Mouse (Mus musculus): ENCODE measurements around the gene Ccdc65.

The Ccdc65 gene

DNA sequence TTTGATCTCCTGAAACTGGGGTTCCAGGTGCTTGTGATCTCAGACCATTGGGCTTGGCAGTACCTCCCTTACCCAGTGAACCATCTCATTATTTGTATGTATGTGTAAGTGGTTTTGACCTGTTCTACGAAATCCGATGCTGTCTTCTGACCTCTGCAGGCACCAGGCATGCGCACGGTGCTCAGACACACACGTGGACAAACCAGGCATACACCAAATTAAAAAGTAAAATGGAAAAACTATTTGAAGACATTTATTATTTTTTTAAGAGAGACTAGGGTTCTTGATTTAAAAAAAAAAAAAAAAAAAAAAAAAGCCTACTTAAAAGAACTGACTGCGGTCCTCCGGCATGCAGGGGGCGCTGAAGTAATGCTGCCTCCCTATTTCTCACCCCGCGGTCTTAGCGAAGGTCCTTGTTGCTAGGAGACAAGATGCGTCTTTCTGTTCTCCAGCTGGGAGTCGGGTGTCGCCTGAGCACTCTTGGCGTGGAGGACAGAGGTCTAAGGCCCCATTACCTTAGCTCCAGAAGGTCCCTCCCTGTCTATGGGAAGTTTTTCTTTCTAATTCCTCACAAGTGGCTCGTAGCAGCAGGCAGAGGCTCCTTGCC lies at the start of gene Ccdc65:
Gene Ccdc65 (plus strand): TSS at position 442 of the 607 bp plus-strand sequence.
- Histone ChIP-seq H3K27me3 (ENCODE audit: control insufficient read depth, insufficient read depth, low read length, poor library complexity, severe bottlenecking) (no peaks in the 10 kb centered on the region), H3K36me3 (ENCODE audit: control insufficient read depth, insufficient read depth, low read length, poor library complexity, severe bottlenecking) (no peaks in the 10 kb centered on the region)
- peak; percentile 87 for DNase-seq (ENCODE audit: low read depth, low spot score)

DNA sequence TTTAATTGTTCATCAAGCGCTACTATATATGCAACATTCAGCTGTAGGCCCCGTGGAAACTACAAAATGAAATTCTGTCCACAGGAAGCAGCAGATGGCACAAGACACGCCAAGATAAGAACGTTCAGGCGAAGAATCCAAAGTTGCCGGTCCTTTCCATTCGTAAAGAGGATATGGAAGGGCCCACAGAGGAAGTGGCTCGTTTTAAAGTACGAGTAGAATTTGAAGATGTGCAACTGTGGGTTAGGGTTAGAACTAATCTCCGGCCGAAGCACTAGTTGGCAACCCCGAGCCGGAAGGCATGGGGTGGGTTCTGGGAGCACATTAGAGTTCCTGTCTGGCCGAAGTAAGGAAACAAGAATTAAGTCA lies 45.8 kb upstream of the Ccdc65 start:
- peak; percentile 66 for DNase-seq (ENCODE audit: low read depth, low spot score)
- Histone ChIP-seq H3K27me3 (ENCODE audit: control insufficient read depth, insufficient read depth, low read length, poor library complexity, severe bottlenecking) (no peaks in the 10 kb centered on the region), H3K36me3 (ENCODE audit: control insufficient read depth, insufficient read depth, low read length, poor library complexity, severe bottlenecking) (peaks cover 12% of the 10 kb centered on the region; the same call in 1 of the 2 replicates)

DNA sequence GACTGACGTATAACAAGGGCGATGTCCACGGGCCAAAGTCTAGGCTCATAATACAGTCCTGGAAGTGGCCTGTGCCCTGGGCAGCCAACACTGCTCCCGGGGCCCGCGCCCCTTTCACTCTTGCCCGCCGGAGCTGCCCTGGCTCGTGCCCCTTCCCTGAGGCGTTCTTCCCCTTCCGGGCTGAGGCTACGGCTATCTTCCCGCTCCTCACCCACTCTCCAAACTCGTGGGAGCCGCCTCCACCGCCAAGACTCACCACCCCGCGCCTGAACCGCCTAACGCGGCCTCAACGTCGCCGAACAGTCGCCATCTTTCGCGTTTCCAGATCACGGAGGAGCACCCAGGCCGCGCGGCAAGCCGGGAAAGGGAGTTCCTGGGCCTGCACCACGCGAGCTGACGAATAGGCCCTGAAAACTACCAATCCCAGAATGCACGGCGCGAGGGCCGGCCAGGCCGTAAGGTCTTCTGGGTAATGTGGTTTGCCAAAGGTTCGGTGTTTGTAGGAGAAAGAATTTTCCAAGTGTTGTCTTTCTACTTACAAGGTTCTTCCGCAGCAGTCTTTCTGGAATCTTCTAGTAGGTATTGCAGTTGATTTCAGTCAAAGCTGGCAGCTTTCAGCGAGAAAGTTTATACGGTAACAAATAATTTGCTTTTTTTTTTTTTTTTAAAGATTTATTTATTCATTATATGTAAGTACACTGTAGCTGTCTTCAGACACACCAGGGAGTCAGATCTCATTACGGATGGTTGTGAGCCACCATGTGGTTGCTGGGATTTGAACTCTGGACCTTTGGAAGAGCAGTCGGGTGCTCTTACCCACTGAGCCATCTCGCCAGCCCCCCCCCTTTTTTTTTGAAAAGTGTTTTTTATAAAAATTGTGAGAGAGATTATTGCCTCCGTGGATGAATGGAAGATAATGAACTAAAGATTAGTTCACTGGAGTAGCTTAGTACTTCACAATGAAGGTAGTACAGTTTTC lies 45.2 kb upstream of the Ccdc65 start, which contains the start of gene Ddx23:
Gene Ddx23 (minus strand): TSS at position 328 of the 979 bp plus-strand sequence.
- Histone ChIP-seq H3K27me3 (ENCODE audit: control insufficient read depth, insufficient read depth, low read length, poor library complexity, severe bottlenecking) (no peaks in the 10 kb centered on the region), H3K36me3 (ENCODE audit: control insufficient read depth, insufficient read depth, low read length, poor library complexity, severe bottlenecking) (peaks cover 9% of the 10 kb centered on the region; the same call in 1 of the 2 replicates)
- DNase-seq (ENCODE audit: low read depth, low spot score), result peak; percentile 94

DNA sequence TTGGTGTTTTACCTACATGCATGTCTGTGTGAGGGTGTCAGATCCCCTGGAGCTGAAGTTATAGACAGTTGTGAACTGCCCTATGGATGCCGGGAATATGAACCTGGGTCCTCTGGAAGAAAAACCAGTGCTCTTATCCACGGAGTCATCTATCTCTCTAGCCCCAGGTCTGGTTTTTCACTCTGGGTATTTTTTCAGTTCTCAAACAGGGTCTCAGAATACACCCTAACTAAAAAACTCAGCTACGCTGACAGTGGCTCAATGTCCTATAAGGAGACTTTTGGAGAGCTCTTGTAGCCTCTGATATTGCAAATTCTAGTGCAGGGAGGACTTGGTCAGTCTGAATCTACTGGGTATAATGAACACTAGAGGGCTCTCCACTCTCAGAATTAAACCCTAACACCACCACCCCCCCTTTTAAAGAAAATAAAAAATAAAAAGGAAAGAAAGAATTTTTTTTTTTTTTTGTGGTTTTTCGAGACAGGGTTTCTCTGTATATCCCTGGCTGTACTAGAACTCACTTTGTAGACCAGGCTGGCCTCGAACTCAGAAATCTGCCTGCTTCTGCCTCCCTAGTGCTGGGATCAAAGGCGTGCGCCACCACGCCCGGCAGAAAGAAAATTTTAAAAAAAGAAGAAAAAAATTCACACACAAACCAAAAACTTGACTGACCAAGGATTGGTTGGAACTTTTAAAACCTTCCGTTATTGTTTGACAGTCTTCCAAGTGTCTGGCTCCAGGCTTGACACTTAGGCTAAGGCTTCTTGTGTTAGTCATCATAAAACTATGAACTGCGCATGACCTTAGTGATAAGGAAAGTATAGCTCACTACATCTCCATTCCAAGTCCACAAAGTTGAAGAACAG lies 43.7 kb upstream of the Ccdc65 start:
- no peaks in the 10 kb centered on the region for H3K36me3 ChIP-seq (ENCODE audit: control insufficient read depth, insufficient read depth, low read length, poor library complexity, severe bottlenecking)
- DNase-seq (ENCODE audit: low read depth, low spot score), result peak; percentile 66
- H3K27me3 ChIP-seq (ENCODE audit: control insufficient read depth, insufficient read depth, low read length, poor library complexity, severe bottlenecking), result no peaks in the 10 kb centered on the region

DNA sequence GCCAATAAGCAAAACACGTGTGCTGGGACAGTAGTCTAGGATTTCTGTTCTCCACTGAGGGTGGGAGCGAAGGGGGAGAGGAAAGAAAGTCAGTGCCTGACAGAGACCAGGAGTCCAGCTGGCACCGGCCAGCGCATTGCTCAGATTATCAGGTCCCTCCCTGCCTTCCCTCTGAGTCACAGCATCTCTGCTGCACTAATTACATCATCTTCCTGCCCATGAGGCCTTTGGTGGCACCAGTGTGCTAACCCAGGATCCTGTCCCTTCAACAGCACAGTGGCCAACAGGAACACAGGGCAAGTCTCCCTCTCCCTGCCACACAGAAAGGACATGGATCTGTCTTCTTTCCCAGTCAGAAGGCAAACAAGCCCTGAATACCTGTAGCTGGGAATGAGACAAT lies 35.4 kb upstream of the Ccdc65 start:
- no peak for DNase-seq (ENCODE audit: low read depth, low spot score)
- peaks cover 4% of the 10 kb centered on the region for H3K27me3 ChIP-seq (ENCODE audit: control insufficient read depth, insufficient read depth, low read length, poor library complexity, severe bottlenecking)
- no peaks in the 10 kb centered on the region for H3K36me3 ChIP-seq (ENCODE audit: control insufficient read depth, insufficient read depth, low read length, poor library complexity, severe bottlenecking)

DNA sequence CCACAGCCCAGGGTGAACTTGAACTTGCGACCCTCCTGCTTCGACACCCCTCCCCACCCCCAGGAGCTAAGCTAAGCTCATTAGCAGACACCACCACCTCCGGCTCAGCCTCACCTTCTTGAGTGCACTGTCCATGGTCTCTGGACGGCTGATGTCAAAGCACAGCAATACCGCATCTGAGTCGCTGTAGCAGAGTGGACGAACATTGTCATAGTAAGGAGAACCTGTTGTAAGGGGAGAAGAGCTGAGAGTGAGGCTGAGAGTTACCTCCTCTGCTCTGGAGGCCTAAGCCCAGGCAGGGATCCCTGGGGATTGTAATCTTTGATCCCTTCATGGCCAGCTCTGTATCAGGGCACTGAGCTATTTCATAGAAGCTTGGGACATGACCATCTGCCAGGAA lies 34.3 kb upstream of the Ccdc65 start:
- Histone ChIP-seq H3K27me3 (ENCODE audit: control insufficient read depth, insufficient read depth, low read length, poor library complexity, severe bottlenecking) (peaks cover 4% of the 10 kb centered on the region), H3K36me3 (ENCODE audit: control insufficient read depth, insufficient read depth, low read length, poor library complexity, severe bottlenecking) (no peaks in the 10 kb centered on the region)
- no peak for DNase-seq (ENCODE audit: low read depth, low spot score)

DNA sequence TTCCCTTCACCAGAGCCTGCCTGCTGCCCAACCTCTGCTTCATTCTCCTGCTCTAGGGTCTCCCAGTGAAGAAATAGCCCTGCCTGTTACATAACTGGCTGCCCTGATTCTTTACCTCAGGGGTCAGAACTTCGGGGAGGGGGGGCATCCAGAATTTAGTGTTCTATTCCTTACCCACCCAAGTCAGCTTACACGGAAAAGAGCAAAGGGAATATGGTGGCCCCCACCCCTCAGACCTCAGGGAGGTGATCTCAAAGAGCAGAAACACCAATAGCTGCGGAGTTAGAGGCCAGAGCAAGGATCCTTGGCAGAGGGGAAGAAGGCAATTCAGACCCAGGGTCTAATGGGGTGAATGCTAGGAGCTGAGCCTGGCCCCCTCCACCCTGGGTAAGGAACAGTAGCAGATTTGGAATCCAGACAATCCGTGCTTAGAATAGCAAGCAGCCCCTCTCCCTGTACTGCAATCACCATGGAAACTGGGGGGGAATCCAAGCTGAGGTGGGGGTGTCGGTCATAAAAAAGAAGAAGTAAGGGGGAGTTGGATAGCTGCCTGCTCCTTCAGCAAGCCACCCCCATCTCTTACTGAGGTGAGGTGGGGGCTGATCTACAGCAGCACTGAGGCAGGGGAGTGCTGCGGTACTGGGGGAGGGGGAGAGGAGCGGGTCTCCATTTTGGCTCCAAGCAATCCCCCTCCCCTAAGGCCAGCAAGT lies 33.6 kb upstream of the Ccdc65 start:
- peaks cover 4% of the 10 kb centered on the region for H3K27me3 ChIP-seq (ENCODE audit: control insufficient read depth, insufficient read depth, low read length, poor library complexity, severe bottlenecking)
- no peak for DNase-seq (ENCODE audit: low read depth, low spot score)
- no peaks in the 10 kb centered on the region for H3K36me3 ChIP-seq (ENCODE audit: control insufficient read depth, insufficient read depth, low read length, poor library complexity, severe bottlenecking)

DNA sequence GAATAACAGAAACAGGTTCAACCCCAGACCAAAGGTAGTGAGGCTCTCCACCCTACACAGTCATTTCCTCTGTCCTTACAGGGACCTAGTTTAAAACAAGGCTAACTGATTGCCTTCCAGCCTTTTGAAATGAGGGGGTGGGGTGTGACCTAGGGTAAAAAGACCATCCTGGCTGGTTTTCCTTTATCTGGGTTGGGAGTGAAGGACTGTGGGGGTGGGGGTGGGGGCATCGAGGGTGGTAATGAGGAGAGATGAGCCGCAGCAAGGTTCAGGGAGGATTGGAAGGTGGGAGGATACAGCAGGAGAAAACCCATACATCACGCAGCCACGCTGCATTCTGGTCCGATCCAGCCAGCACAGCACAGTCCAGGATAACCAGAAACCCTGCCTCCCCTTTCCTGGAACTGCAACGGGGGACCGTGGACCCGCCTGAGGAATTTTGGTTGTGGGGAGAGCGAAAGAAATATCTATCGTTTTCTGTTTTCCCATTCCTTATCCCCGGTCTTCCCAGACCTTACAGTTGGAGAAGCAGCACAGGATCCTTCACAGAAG lies 32.9 kb upstream of the Ccdc65 start:
- no peaks in the 10 kb centered on the region for H3K36me3 ChIP-seq (ENCODE audit: control insufficient read depth, insufficient read depth, low read length, poor library complexity, severe bottlenecking)
- H3K27me3 ChIP-seq (ENCODE audit: control insufficient read depth, insufficient read depth, low read length, poor library complexity, severe bottlenecking), result peaks cover 4% of the 10 kb centered on the region
- DNase-seq (ENCODE audit: low read depth, low spot score), result no peak

DNA sequence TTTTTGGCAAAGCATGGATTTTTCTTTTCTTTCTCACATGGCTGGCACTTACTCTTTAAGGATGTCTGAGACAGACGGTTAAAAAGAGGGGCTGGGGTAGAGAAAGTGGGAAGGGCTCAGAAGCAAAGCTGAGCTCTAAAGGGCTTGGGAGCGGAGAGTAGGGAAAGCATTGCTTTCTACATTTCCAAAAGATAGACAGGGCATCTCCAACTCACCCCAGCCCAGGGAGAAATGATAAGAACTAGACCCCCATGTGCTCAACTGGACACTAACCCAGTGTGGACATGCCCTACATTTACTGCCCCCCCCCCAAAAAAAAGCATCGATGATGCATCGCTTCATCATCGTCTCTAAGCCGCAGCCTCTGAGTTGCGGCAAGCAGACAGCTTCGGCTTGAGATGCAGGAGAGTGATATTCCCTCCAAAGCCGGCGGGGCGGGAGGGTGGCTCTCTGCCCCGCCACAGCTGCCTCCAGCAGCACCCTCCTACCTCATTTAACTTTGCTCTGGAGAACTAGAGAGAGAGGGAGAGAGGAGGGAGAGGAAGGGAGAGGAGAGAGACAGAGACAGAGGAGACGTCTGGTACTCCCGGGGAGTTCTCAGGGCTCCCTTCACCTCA lies 32.3 kb upstream of the Ccdc65 start:
- DNase-seq (ENCODE audit: low read depth, low spot score), result no peak
- Histone ChIP-seq H3K36me3 (ENCODE audit: control insufficient read depth, insufficient read depth, low read length, poor library complexity, severe bottlenecking) (no peaks in the 10 kb centered on the region), H3K27me3 (ENCODE audit: control insufficient read depth, insufficient read depth, low read length, poor library complexity, severe bottlenecking) (peaks cover 4% of the 10 kb centered on the region)

DNA sequence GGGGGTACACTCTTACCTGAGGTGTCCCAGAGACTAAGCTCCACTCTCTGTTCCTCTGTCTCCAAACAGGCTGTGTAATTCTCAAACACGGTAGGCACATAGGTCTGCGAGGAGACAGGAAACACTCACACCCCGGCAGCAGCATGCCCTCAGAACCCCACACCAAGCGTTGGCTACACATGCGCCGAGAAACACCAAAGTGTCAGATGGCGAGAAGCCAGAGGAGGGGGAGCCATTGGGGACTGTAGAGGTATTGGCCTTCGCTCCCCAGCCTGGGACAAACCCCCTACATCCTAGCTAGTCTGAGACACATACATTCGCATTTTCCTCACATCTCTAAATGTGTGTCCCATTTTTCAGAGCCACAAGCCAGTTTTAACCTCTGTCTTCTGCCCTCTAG lies 31.5 kb upstream of the Ccdc65 start:
- H3K27me3 ChIP-seq (ENCODE audit: control insufficient read depth, insufficient read depth, low read length, poor library complexity, severe bottlenecking), result peaks cover 4% of the 10 kb centered on the region
- H3K36me3 ChIP-seq (ENCODE audit: control insufficient read depth, insufficient read depth, low read length, poor library complexity, severe bottlenecking), result no peaks in the 10 kb centered on the region
- DNase-seq (ENCODE audit: low read depth, low spot score), result peak; percentile 20

DNA sequence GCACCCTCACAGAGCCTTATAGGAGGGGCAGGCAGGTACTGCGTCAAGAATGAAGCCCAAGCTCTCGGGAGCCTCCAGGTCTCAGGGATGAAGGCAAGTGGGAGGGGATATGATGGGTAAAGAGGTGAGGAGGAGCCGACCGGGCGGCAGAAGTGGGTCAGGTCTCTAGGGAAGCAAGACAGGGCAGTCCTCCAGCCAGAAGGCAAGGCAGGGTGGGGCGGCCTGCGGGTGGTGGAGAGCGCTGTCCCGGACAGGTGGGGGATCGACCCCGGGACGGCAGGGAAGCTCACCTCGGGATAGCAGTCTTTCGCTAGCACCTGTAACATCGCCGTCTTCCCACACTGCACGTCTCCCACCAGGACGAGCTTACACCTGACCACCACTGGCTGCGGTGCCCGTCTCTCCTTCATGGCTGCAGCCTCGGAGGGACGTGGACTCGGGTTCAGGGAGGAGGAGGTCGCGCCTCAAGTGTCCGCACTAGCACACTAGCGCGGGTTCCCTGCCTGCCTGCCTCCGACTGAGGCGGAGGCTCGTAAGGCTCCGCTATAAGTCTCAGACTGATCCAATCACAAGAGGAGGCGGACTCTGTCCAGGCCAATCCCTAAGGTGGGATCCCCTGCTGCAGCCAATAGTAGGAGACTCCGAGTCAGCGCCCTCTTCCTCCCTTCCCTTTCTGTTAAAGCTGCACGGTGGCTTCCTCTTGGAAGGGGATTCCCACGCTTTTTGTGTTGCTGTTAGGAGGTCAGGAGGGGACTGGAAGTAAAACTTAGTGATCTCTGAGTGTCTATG lies 30.9 kb upstream of the Ccdc65 start, which contains the start of gene Rnd1:
Gene Rnd1 (minus strand): TSS at position 522 of the 789 bp plus-strand sequence.
- peak; percentile 68 for DNase-seq (ENCODE audit: low read depth, low spot score)
- Histone ChIP-seq H3K36me3 (ENCODE audit: control insufficient read depth, insufficient read depth, low read length, poor library complexity, severe bottlenecking) (no peaks in the 10 kb centered on the region), H3K27me3 (ENCODE audit: control insufficient read depth, insufficient read depth, low read length, poor library complexity, severe bottlenecking) (peaks cover 4% of the 10 kb centered on the region)

DNA sequence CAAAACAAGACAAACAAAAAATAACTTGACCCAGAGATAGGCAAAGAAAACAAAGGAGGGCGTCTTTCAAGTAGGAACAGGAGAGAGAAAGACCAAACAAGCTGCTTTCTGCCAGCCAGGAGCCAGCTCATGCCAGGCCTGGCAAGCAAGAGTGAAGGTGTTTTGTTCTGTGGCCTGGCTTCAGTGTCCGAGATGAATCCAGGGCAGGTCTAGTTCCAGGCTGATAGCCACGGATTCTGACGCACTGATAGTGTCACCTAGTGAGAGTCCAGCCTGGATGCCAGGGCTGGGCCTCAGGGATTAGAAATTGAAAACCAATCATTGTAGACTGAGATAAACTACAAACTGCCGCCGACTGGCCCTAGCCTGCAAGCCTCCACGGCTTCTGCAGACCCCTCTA lies 30.0 kb upstream of the Ccdc65 start:
- Histone ChIP-seq H3K36me3 (ENCODE audit: control insufficient read depth, insufficient read depth, low read length, poor library complexity, severe bottlenecking) (no peaks in the 10 kb centered on the region), H3K27me3 (ENCODE audit: control insufficient read depth, insufficient read depth, low read length, poor library complexity, severe bottlenecking) (peaks cover 4% of the 10 kb centered on the region)
- DNase-seq (ENCODE audit: low read depth, low spot score), result no peak

DNA sequence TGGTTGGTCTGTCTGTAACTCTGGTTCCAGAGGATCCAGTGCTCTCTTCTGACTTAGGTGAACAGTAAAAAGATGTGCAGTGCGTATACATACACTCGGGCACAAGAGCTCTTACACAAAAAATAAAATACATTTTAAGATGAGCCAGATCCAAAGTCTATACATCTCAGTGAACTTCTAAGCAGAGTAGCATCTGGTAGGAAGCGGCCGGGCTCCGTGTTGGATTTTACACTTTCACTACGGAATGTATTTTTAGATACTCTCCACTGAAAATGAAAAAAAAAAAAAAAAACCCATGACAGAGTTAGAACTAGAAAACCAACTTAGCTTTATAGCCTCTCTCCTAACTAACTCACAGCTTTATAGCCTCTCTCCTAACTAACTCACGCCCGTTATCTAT lies 27.3 kb upstream of the Ccdc65 start:
- H3K27me3 ChIP-seq (ENCODE audit: control insufficient read depth, insufficient read depth, low read length, poor library complexity, severe bottlenecking), result no peaks in the 10 kb centered on the region; the same call in 1 of the 2 replicates
- no peak for DNase-seq (ENCODE audit: low read depth, low spot score)
- no peaks in the 10 kb centered on the region for H3K36me3 ChIP-seq (ENCODE audit: control insufficient read depth, insufficient read depth, low read length, poor library complexity, severe bottlenecking)

Measured in splenic B cell, adult 2 months (primary cell).